Mouse (Mus musculus): Measurements from ENCODE around the gene Shroom3.

- TF ChIP-seq CTCF (conservative IDR thresholded peaks at IDR 0.05 in 1 of 2, IDR thresholded peaks at IDR 0.05 in 1 of 2; ENCODE audit: low read depth in 2 of 2, low read length in 2 of 2): no peak
- TF ChIP-seq POLR2A (IDR thresholded peaks at IDR 0.05; ENCODE audit: low read depth, low read length): no peak
- no peak for TF ChIP-seq USF1 (IDR thresholded peaks at IDR 0.05; ENCODE audit: low read depth, low read length)
- TF ChIP-seq MXI1 (IDR thresholded peaks at IDR 0.05; ENCODE audit: low read depth, low read length): no peak
- TF ChIP-seq CHD1 (IDR thresholded peaks at IDR 0.05; ENCODE audit: low read depth, low read length): no peak
- no peak for TF ChIP-seq EP300 (IDR thresholded peaks at IDR 0.05; ENCODE audit: low read length)
- no peak for TF ChIP-seq SMC3 (IDR thresholded peaks at IDR 0.05; ENCODE audit: low read depth, low read length)
- TF ChIP-seq NELFE (IDR thresholded peaks at IDR 0.05; ENCODE audit: low read depth, low read length): no peak
- no peak for TF ChIP-seq MEF2A (IDR thresholded peaks at IDR 0.05; ENCODE audit: borderline replicate concordance, low read depth, low read length)
- no peak for TF ChIP-seq MYC (IDR thresholded peaks at IDR 0.05; ENCODE audit: low read depth, low read length)
- no peak for TF ChIP-seq RAD21 (IDR thresholded peaks at IDR 0.05; ENCODE audit: low read depth, low read length)
- TF ChIP-seq MAFK (IDR thresholded peaks at IDR 0.05; ENCODE audit: insufficient replicate concordance, low read length): no peak
Measured at GRCm38 (mm10) chr5:92893284-92893683, 210.0 kb downstream of the Shroom3 start.
